Mouse (Mus musculus) left cerebral cortex, postnatal 10 days (tissue): ENCODE measurements around the gene Clec4b2. TPM values are rescaled to one million over a fixed set of nuclear protein-coding genes. Genes with fewer than 3 reads are reported as not detected.
A peak's percentile ranks its signal among the peaks of the same experiment; 100 is the strongest.
"Not testable (repeated sequence)": the region's sequence is repeated elsewhere in the genome, so short reads cannot be mapped to it uniquely, and the experiment has no call there.

ENCODE experiments used
- DNase-seq, 2 experiments: peaks; one replicate each; pipeline ENCODE4 v3.0.0; 2021 to 2022; ENCODE audit warnings: low spot score in 2 of 2, mixed read lengths in 1 of 2; ENCODE audit errors: extremely low spot score in 1 of 2
- intact Hi-C: fragments of 180-260 bp; cut with DNase I; formaldehyde crosslinking; loops from one replicate; pipeline ENCODE4 v1.15.1; 2025
- total RNA-seq, 2 experiments: library from RNA; stranded (reverse); gene quantifications; 2 replicates each; pipeline ENCODE4 v1.2.3; 2021

Gene Clec4b2
- total RNA-seq = not detected

GRCm38 (mm10) chr6:123172593-123172992 is at the start of gene Clec4b2:
Gene Clec4b2, plus strand, starts transcription at chr6:123172893.
- intact Hi-C loops = no loop called here
- DNase-seq = no peak

- intact Hi-C loops = no loop called here
- DNase-seq = no peak
Observed at GRCm38 (mm10) chr6:123123195-123123594, 49.5 kb upstream of the Clec4b2 start.

- intact Hi-C loops = no loop called here
- DNase-seq = no peak
Observed at GRCm38 (mm10) chr6:123127173-123127572, 45.5 kb upstream of the Clec4b2 start.

- intact Hi-C loops, DNase-seq: not testable (repeated sequence)
Observed at GRCm38 (mm10) chr6:123137766-123138526, 34.7 kb upstream of the Clec4b2 start.

- no peak for DNase-seq
- intact Hi-C loops = no loop called here
Observed at GRCm38 (mm10) chr6:123170106-123170505, 2.6 kb upstream of the Clec4b2 start.

GRCm38 (mm10) chr6:123171040-123171439 is 1.7 kb upstream of the Clec4b2 start:
- no peak for DNase-seq
- intact Hi-C loops = no loop called here

GRCm38 (mm10) chr6:123175549-123175948 is 2.9 kb downstream of the Clec4b2 start:
- intact Hi-C loops = no loop called here

GRCm38 (mm10) chr6:123184862-123185261 is 12.2 kb downstream of the Clec4b2 start:
- intact Hi-C loops = not testable (repeated sequence)
- peak in 1 of 2 experiments; percentile 1 for DNase-seq

More at GRCm38 (mm10) chr6:123175549-123175948, 2.9 kb downstream of the Clec4b2 start:
- no peak for DNase-seq

GRCm38 (mm10) chr6:123207187-123208076 is 34.7 kb downstream of the Clec4b2 start:
- DNase-seq = no peak
- intact Hi-C loops = no loop called here

- DNase-seq, intact Hi-C loops: not testable (repeated sequence)
Observed at GRCm38 (mm10) chr6:123208077-123208439, 35.4 kb downstream of the Clec4b2 start.

GRCm38 (mm10) chr6:123211726-123212125 is 39.0 kb downstream of the Clec4b2 start:
- intact Hi-C loops = no loop called here

GRCm38 (mm10) chr6:123227519-123228166 is 55.0 kb downstream of the Clec4b2 start:
- intact Hi-C loops = no loop called here
- no peak for DNase-seq

More at GRCm38 (mm10) chr6:123211726-123212125, 39.0 kb downstream of the Clec4b2 start:
- no peak for DNase-seq

GRCm38 (mm10) chr6:123229644-123230043 is 57.0 kb downstream of the Clec4b2 start, which contains the start of gene Clec4n:
Gene Clec4n, plus strand, starts transcription at chr6:123229843.
- no peak for DNase-seq
- intact Hi-C loops = no loop called here

GRCm38 (mm10) chr6:123231149-123231548 is 58.5 kb downstream of the Clec4b2 start:
- intact Hi-C loops = no loop called here
- DNase-seq = no peak

GRCm38 (mm10) chr6:123237582-123237981 is 64.9 kb downstream of the Clec4b2 start:
- DNase-seq = no peak
- intact Hi-C loops = no loop called here

- no peak for DNase-seq
- intact Hi-C loops = no loop called here
Observed at GRCm38 (mm10) chr6:123244201-123244600, 71.5 kb downstream of the Clec4b2 start.

GRCm38 (mm10) chr6:123248862-123249261 is 76.2 kb downstream of the Clec4b2 start:
- intact Hi-C loops, DNase-seq: not testable (repeated sequence)

GRCm38 (mm10) chr6:123252735-123253134 is 80.0 kb downstream of the Clec4b2 start:
- DNase-seq = no peak
- intact Hi-C loops = no loop called here
